Comparison of ENCODE assay signal across 9 mouse cellular contexts in the genomic region with DNA sequence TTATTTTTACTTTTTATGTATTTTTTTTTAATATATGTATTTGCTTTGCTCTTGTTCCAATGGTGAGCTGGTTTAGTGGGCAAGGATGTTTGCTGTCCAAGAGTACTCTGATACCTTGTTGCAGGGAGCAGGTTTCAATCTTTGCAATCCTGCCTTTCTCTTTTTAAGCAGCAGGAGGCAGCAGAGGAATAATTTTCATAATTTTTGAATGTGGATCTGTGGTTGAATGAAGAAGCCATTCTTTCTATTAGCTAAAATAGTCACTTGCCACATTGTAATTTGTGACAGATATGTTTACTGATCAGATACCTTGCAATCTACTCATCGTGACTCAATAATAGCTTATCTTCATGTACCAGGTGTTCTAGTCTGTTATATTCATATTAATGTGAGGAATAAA.
DNase-seq lines count a peak whose midpoint lies in the region; ATAC-seq and TF ChIP-seq lines count a peak whose summit lies in the region.
"Had no signal": no experiment of that assay in that cellular context is flagged by ENCODE, and none has a peak within 500 bp of the region (broad histone marks: within the 10 kb centered on the region; RNA-seq: fewer than 3 reads in every experiment).

No protein-coding gene starts in this region.

- no peaks in the 10 kb centered on the region for H3K27me3 ChIP-seq in kidney, embryonic 16.5 days (ENCODE audit: insufficient read depth, low read length)
- H3K27me3 ChIP-seq: limb, embryonic 12.5 days had no signal

- H3K9ac ChIP-seq in kidney, embryonic 16.5 days (replicated peaks; ENCODE audit: low read length) = no peak overlapping the region
- H3K9ac ChIP-seq: limb, embryonic 12.5 days had no signal

- H3K27ac ChIP-seq in kidney, embryonic 16.5 days (ENCODE audit: low read length) = no peak overlapping the region
- H3K27ac ChIP-seq: limb, embryonic 12.5 days had no signal

- 85% methylated on average over 1 of the region's 1 CpGs for WGBS in kidney, embryonic 16.5 days
- 24% methylated on average over 1 of the region's 1 CpGs for WGBS in lung, adult 2 months

- no peak for ATAC-seq in kidney, embryonic 16.5 days (ENCODE audit: low FRiP score, low TSS enrichment)
- no peak for ATAC-seq in granulocyte monocyte progenitor cell, adult 5-6 weeks (replicated peaks; ENCODE audit: poor library complexity, severe bottlenecking)

- no peaks in the 10 kb centered on the region for H3K9me3 ChIP-seq in kidney, embryonic 16.5 days (ENCODE audit: low read length)
- H3K9me3 ChIP-seq: limb, embryonic 12.5 days had no signal

- peak; percentile 42; the same call in 1 of the 2 replicates for TF ChIP-seq CTCF in lung, adult 2 months (IDR thresholded peaks at IDR 0.05; ENCODE audit: insufficient read depth, low read length)

- H3K4me1 ChIP-seq in kidney, embryonic 16.5 days (ENCODE audit: insufficient read depth, low read length) = 0 out of 2 replicates have a peak, but pooled peaks cover 3% of the 10 kb centered on the region
- H3K4me1 ChIP-seq in lung, adult 2 months (ENCODE audit: control insufficient read depth, insufficient read depth, low read length) = no peaks in the 10 kb centered on the region; the same call in 1 of the 2 replicates

- no peaks in the 10 kb centered on the region for H3K36me3 ChIP-seq in kidney, embryonic 16.5 days (ENCODE audit: insufficient read depth, low read length)
- H3K36me3 ChIP-seq: limb, embryonic 12.5 days had no signal

- TF ChIP-seq POLR2A in lung, adult 2 months (IDR thresholded peaks at IDR 0.05; ENCODE audit: borderline replicate concordance, extremely low read depth, low read depth, low read length) = no peak

- DNase-seq in adrenal gland, adult 2 months = peak; percentile 42
- DNase-seq in adrenal gland, postnatal 25 days = no peak
- DNase-seq in kidney, postnatal 10 days = peak; percentile 58
- DNase-seq in B cell, adult 2 months = peak; percentile 33 to 45
- peak; percentile 48 for DNase-seq in embryo, embryonic 9.5 days (ENCODE audit: extremely low spot score)
- DNase-seq in lung, adult 2 months = peak; percentile 21

- no peak overlapping the region for H3K4me2 ChIP-seq in kidney, embryonic 16.5 days (replicated peaks; ENCODE audit: low read depth, low read length)
- H3K4me2 ChIP-seq: limb, embryonic 12.5 days had no signal

- no peak overlapping the region for H3K4me3 ChIP-seq in kidney, embryonic 16.5 days (ENCODE audit: low read length)
- no peak overlapping the region for H3K4me3 ChIP-seq in lung, adult 2 months (replicated peaks; ENCODE audit: extremely low read depth, low read depth, low read length)
- H3K4me3 ChIP-seq: limb, embryonic 12.5 days had no signal
